Mouse (Mus musculus) C2C12 (cell line): ENCODE data around the gene Kcnd3.

Experiments
- CEBPB ChIP-seq: IDR thresholded peaks from one replicate; pipeline ENCODE4 v1.6.1; 2011; ENCODE audit warnings: low read depth, mild to moderate bottlenecking, control low read depth, moderate library complexity
- MAX ChIP-seq: IDR thresholded peaks from one replicate; pipeline ENCODE4 v1.6.1; 2011; ENCODE audit warnings: mild to moderate bottlenecking, control low read depth

DNA sequence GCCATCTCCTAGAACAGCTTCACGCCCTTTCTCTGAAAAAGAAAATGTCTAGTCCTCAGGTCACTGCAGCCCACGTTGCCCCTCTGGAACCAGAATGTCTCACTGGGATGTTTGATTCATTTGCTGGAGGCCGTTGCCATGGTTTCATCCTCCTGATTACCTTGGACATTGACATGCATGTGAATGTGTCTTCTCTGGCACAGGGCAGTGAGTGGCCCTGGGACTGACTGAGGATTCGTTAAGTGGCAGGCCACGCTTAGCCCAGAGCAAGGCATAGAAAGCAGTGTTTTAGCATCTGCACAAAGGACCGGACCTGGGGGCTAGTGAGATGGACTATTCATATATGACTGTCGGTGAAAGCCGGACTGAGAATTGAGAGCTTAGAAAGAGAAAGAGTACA lies 116.3 kb downstream of the Kcnd3 start:
- no peak for TF ChIP-seq MAX
- no peak for TF ChIP-seq CEBPB
